Mouse (Mus musculus) kidney, adult 2 months (tissue): ENCODE measurements around the gene Dstyk. TPM values are rescaled to one million over a fixed set of nuclear protein-coding genes. Genes with fewer than 3 reads are reported as not detected.

Experiments used
- DNase-seq: peaks from one replicate; pipeline ENCODE4 v3.0.0; 2021
- H3K27ac ChIP-seq: fragments of 200-500 bp; 2 replicates; pipeline ENCODE4 v1.5.1; 2012; ENCODE audit warnings: low read depth, low read length, control low read depth, inconsistent platforms; ENCODE audit not compliant: insufficient read depth
- H3K27me3 ChIP-seq: fragments of 200-500 bp; replicated peaks from 2 replicates; pipeline ENCODE4 v1.6.1; 2012; ENCODE audit warnings: mild to moderate bottlenecking, moderate library complexity, low read length, inconsistent platforms; ENCODE audit not compliant: control insufficient read depth, insufficient read depth
- H3K36me3 ChIP-seq: fragments of 200-500 bp; 2 replicates; pipeline ENCODE4 v1.6.1; 2012; ENCODE audit warnings: mild to moderate bottlenecking, moderate library complexity, low read length, inconsistent platforms; ENCODE audit not compliant: control insufficient read depth, insufficient read depth
- H3K4me1 ChIP-seq: fragments of 200-500 bp; 2 replicates; pipeline ENCODE4 v1.6.1; 2011; ENCODE audit warnings: low read length; ENCODE audit not compliant: control insufficient read depth, insufficient read depth
- H3K4me3 ChIP-seq: fragments of 200-500 bp; 2 replicates; pipeline ENCODE4 v1.5.1; 2011; ENCODE audit warnings: mild to moderate bottlenecking, low read depth, low read length, control low read depth; ENCODE audit not compliant: insufficient read depth
- CTCF ChIP-seq: fragments of 200-500 bp; conservative IDR thresholded peaks from 2 replicates; pipeline ENCODE4 v1.5.1; 2011; ENCODE audit warnings: low read depth, mild to moderate bottlenecking, control low read depth, low read length, moderate library complexity, mixed read lengths; ENCODE audit not compliant: insufficient read depth, insufficient read length
- POLR2A ChIP-seq: fragments of 200-500 bp; IDR thresholded peaks from one replicate; pipeline ENCODE4 v1.6.1; 2011; ENCODE audit warnings: low read depth, low read length, control low read depth
- whole genome bisulfite sequencing: fragments of 180-500 bp; shearing (Covaris S2); methylation state at CpG from one replicate; pipeline ENCODE4 v1.1.7; 2018; 5-methylcytosine and 5-hydroxymethylcytosine counted together
- polyA plus RNA-seq: library from polyadenylated mRNA; depleted of rRNA; stranded (reverse); fragments of >200 nt; gene quantifications from 2 replicates; pipeline ENCODE4 v1.2.3, GENCODE M21; 2012

The Dstyk gene
- polyA plus RNA-seq, 1 experiment = 13.0 TPM

DNA sequence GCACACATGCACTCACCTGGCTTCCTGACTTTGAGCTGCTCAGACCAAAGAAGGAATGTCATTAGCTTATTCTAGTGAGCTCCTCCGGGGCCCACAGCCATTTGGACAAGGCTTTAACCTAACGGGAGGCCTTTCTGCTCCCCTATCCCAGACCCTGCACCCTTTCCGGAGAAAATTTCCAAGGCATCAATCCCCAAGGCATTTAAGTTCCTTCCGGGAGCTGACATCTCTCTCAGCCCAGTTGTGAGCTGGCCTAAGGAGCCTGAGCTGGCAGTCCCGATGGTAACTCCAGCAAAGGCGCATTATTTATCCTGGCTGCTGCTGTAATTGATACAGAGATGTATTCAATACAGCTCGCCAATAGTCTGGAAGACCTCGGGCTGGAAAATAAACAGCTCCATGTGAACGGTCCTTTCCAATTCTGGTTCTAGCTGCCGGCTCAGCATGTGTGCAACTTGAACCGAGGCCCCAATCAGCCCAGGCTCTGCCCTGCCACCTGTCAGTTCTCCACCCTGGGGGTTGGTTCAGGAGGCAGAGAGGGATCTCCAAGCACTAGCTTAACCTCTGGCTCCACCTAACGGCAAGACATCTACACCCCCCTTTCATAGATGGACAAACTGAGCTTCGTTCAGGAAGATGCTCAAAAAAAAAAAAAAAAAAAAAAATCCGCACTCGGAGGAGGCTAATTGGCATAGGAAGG is 27.3 kb upstream of the Dstyk start:
- 29% methylated on average over 15 of the region's 15 CpGs for WGBS
- H3K4me1 ChIP-seq = no peaks in the 10 kb centered on the region
- DNase-seq = peak; percentile 80
- peak overlapping the region; percentile 95 for H3K27ac ChIP-seq
- H3K36me3 ChIP-seq = no peaks in the 10 kb centered on the region
- H3K4me3 ChIP-seq = peak overlapping the region; percentile 31
- no peaks in the 10 kb centered on the region for H3K27me3 ChIP-seq
- TF ChIP-seq CTCF (peak; percentile 72), POLR2A (no peak)

GRCm38 (mm10) chr1:132390691-132391579 is 26.4 kb upstream of the Dstyk start, which contains the start of gene Tmcc2:
Gene Tmcc2 (minus strand): TSS chr1:132391281.
- Histone ChIP-seq H3K4me3 (peak within 1 kb of the TSS; percentile 54), H3K36me3 (no peaks in the 10 kb centered on the region), H3K27ac (peak within 1 kb of the TSS; percentile 95), H3K27me3 (no peaks in the 10 kb centered on the region), H3K4me1 (no peaks in the 10 kb centered on the region)
- peak; percentile 17 for DNase-seq
- WGBS = 3% methylated on average over 50 of the region's 50 CpGs
- no peak for TF ChIP-seq CTCF
- TF ChIP-seq POLR2A = no peak

GRCm38 (mm10) chr1:132391580-132392022 is 25.8 kb upstream of the Dstyk start:
- Histone ChIP-seq H3K36me3 (no peaks in the 10 kb centered on the region), H3K27ac (peak overlapping the region; percentile 25; the same call in 1 of the 2 replicates), H3K4me1 (no peaks in the 10 kb centered on the region), H3K27me3 (no peaks in the 10 kb centered on the region), H3K4me3 (peak overlapping the region; percentile 54)
- TF ChIP-seq CTCF (no peak), POLR2A (peak; percentile 27)
- 6% methylated on average over 54 of the region's 54 CpGs for WGBS
- peak; percentile 60 for DNase-seq

GRCm38 (mm10) chr1:132392872-132393271 is 24.5 kb upstream of the Dstyk start:
- 71% methylated on average over 5 of the region's 5 CpGs for WGBS
- no peak for DNase-seq
- Histone ChIP-seq H3K4me1 (no peaks in the 10 kb centered on the region), H3K27ac (no peak overlapping the region), H3K27me3 (no peaks in the 10 kb centered on the region), H3K4me3 (no peak overlapping the region), H3K36me3 (no peaks in the 10 kb centered on the region)
- no peak for TF ChIP-seq POLR2A
- TF ChIP-seq CTCF = no peak

DNA sequence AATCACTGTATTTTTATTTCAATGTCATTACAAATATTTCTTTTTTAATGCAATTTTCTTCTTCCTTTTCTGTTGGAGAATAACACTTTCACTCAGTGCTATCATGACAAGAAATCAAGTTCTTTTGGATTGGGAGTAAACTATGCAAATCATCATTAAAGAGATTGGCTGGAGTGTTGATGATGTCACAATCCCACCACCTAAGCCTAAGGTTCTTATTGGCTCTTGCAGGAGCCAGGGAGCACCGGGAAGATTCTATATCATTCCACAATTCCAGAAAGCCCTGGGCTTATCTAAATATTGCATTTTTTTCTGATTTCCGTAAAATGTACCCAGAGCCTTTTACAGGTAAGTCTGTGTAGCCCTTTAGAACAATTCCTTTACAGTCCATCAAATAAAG is 20.6 kb upstream of the Dstyk start:
- WGBS = 63% methylated on average over 2 of the region's 2 CpGs
- H3K36me3 ChIP-seq = no peaks in the 10 kb centered on the region
- no peaks in the 10 kb centered on the region for H3K4me1 ChIP-seq
- no peak overlapping the region for H3K4me3 ChIP-seq
- TF ChIP-seq POLR2A (no peak), CTCF (no peak)
- no peak overlapping the region for H3K27ac ChIP-seq
- H3K27me3 ChIP-seq = no peaks in the 10 kb centered on the region
- no peak for DNase-seq

GRCm38 (mm10) chr1:132400538-132400937 is 16.8 kb upstream of the Dstyk start:
- no peak for DNase-seq
- no peaks in the 10 kb centered on the region for H3K36me3 ChIP-seq
- no peak overlapping the region for H3K27ac ChIP-seq
- no peaks in the 10 kb centered on the region for H3K27me3 ChIP-seq
- 71% methylated on average over 1 of the region's 1 CpGs for WGBS
- H3K4me1 ChIP-seq = no peaks in the 10 kb centered on the region
- H3K4me3 ChIP-seq = no peak overlapping the region
- TF ChIP-seq POLR2A = no peak
- TF ChIP-seq CTCF = no peak

GRCm38 (mm10) chr1:132401843-132402242 is 15.5 kb upstream of the Dstyk start:
- WGBS = 95% methylated on average over 1 of the region's 1 CpGs
- H3K36me3 ChIP-seq = no peaks in the 10 kb centered on the region
- H3K4me3 ChIP-seq = no peak overlapping the region
- no peak overlapping the region for H3K27ac ChIP-seq
- TF ChIP-seq POLR2A (no peak), CTCF (no peak)
- H3K27me3 ChIP-seq = no peaks in the 10 kb centered on the region
- DNase-seq = no peak
- H3K4me1 ChIP-seq = no peaks in the 10 kb centered on the region
